24 mouse cellular contexts compared by ENCODE assay signal in the genomic region with DNA sequence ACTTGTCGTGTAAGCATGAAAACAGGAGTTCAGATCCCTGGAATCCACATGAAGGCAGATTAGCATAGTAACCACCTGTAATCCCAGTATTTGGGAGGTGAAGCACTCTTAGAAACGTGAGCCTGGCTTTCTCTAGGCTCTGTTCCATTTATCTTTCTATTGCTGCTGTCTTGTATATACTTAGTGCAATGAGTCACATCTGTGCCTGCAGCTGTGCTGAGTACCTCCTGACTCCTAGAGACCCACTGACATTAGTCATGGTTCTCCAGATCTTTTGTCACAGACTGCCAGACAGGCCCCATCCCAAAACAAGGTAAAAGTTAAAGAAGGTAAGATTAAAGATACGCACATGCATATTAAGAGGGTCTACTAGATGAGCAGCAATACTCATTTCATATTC. TPM values are rescaled to one million over a fixed set of nuclear protein-coding genes. Genes with fewer than 3 reads are reported as not detected.
DNase-seq lines count a peak whose midpoint lies in the region; ATAC-seq and TF ChIP-seq lines count a peak whose summit lies in the region.
"Had no signal": no experiment of that assay in that cellular context is flagged by ENCODE, and none has a peak within 500 bp of the region (broad histone marks: within the 10 kb centered on the region; RNA-seq: fewer than 3 reads in every experiment).

No protein-coding gene starts in this region.

- DNase-seq in midbrain, embryonic 11.5 days (ENCODE audit: low spot score, missing footprints) = peak; percentile 74
- DNase-seq in MN1 (ENCODE audit: low spot score) = peak; percentile 51
- DNase-seq in cerebellum, adult 9-11 months = no peak
- DNase-seq in frontal cortex, adult 2 months (ENCODE audit: extremely low spot score in 1 of 2, low spot score in 1 of 2) = no peak
- DNase-seq: adrenal gland, postnatal 25 days; B cell, adult 2 months; cerebellum, adult 18-20 months; cerebellum, adult 9-10 months; cerebellum, postnatal 25 days; forebrain, postnatal 0 days; gastrocnemius, postnatal 25 days; heart, adult 2 months had no signal

- H3K4me2 ChIP-seq in midbrain, embryonic 11.5 days = no peak overlapping the region
- H3K4me2 ChIP-seq in midbrain, embryonic 13.5 days (replicated peaks) = no peak overlapping the region
- H3K4me2 ChIP-seq: embryonic facial prominence, embryonic 12.5 days; embryonic facial prominence, embryonic 15.5 days; hindbrain, embryonic 12.5 days; hindbrain, embryonic 15.5 days had no signal

- H3K4me1 ChIP-seq in midbrain, embryonic 11.5 days (ENCODE audit: control insufficient read depth, insufficient read depth, low read length) = no peaks in the 10 kb centered on the region
- no peaks in the 10 kb centered on the region for H3K4me1 ChIP-seq in midbrain, embryonic 13.5 days (replicated peaks)
- no peaks in the 10 kb centered on the region; the same call in 1 of the 2 replicates for H3K4me1 ChIP-seq in olfactory bulb, adult 2 months (ENCODE audit: control insufficient read depth, insufficient read depth, low read length)
- H3K4me1 ChIP-seq: embryonic facial prominence, embryonic 12.5 days; embryonic facial prominence, embryonic 15.5 days; heart, embryonic 10.5 days; hindbrain, embryonic 12.5 days; hindbrain, embryonic 15.5 days had no signal

- H3K4me3 ChIP-seq in midbrain, embryonic 11.5 days (ENCODE audit: low read depth, low read length) = no peak overlapping the region
- H3K4me3 ChIP-seq in midbrain, embryonic 13.5 days (replicated peaks) = no peak overlapping the region
- no peak overlapping the region for H3K4me3 ChIP-seq in olfactory bulb, adult 2 months (ENCODE audit: insufficient read depth, low read depth, low read length)
- H3K4me3 ChIP-seq: embryonic facial prominence, embryonic 12.5 days; embryonic facial prominence, embryonic 15.5 days; heart, adult 2 months; heart, embryonic 10.5 days; hindbrain, embryonic 12.5 days; hindbrain, embryonic 15.5 days had no signal

- no peaks in the 10 kb centered on the region for H3K9me3 ChIP-seq in midbrain, embryonic 11.5 days (ENCODE audit: control insufficient read depth, low read length)
- no peaks in the 10 kb centered on the region for H3K9me3 ChIP-seq in midbrain, embryonic 13.5 days
- H3K9me3 ChIP-seq: embryonic facial prominence, embryonic 12.5 days; embryonic facial prominence, embryonic 15.5 days; G1E; heart, embryonic 10.5 days; hindbrain, embryonic 12.5 days; hindbrain, embryonic 15.5 days had no signal

- no peak for TF ChIP-seq CTCF in olfactory bulb, adult 2 months (IDR thresholded peaks at IDR 0.05; ENCODE audit: insufficient read depth, low read depth, low read length)

- H3K9ac ChIP-seq in midbrain, embryonic 11.5 days (ENCODE audit: low read length) = no peak overlapping the region
- no peak overlapping the region for H3K9ac ChIP-seq in midbrain, embryonic 13.5 days (replicated peaks)
- H3K9ac ChIP-seq: embryonic facial prominence, embryonic 12.5 days; embryonic facial prominence, embryonic 15.5 days; forebrain, postnatal 0 days; hindbrain, embryonic 12.5 days; hindbrain, embryonic 15.5 days had no signal

- no peaks in the 10 kb centered on the region for H3K27me3 ChIP-seq in midbrain, embryonic 11.5 days (ENCODE audit: control insufficient read depth, insufficient read depth, low read length)
- H3K27me3 ChIP-seq in midbrain, embryonic 13.5 days = no peaks in the 10 kb centered on the region
- H3K27me3 ChIP-seq: CH12.LX; embryonic facial prominence, embryonic 12.5 days; embryonic facial prominence, embryonic 15.5 days; hindbrain, embryonic 12.5 days; hindbrain, embryonic 15.5 days; Patski had no signal

- no peak for ATAC-seq in midbrain, embryonic 11.5 days (ENCODE audit: low FRiP score)
- no peak for ATAC-seq in midbrain, embryonic 13.5 days
- ATAC-seq: forebrain, embryonic 14.5 days; forebrain, postnatal 0 days; intestine, postnatal 0 days; Patski had no signal

- no peak overlapping the region for H3K27ac ChIP-seq in midbrain, embryonic 11.5 days (ENCODE audit: low read depth, low read length)
- H3K27ac ChIP-seq in midbrain, embryonic 13.5 days = no peak overlapping the region
- H3K27ac ChIP-seq in olfactory bulb, adult 2 months (ENCODE audit: insufficient read depth, low read depth, low read length) = peak overlapping the region; percentile 51; the same call in 1 of the 2 replicates
- H3K27ac ChIP-seq: embryonic facial prominence, embryonic 12.5 days; embryonic facial prominence, embryonic 15.5 days; heart, adult 2 months; heart, embryonic 10.5 days; hindbrain, embryonic 12.5 days; hindbrain, embryonic 15.5 days had no signal

- no peak for TF ChIP-seq POLR2A in olfactory bulb, adult 2 months (IDR thresholded peaks at IDR 0.05; ENCODE audit: insufficient read depth, low read depth, low read length)

- 85% methylated on average over 3 of the region's 3 CpGs for WGBS in midbrain, embryonic 11.5 days
- WGBS in midbrain, embryonic 13.5 days = 80% methylated on average over 3 of the region's 3 CpGs
- WGBS in olfactory bulb, adult 2 months = 47% methylated on average over 3 of the region's 3 CpGs

- peaks cover 12% of the 10 kb centered on the region; the same call in 1 of the 2 replicates for H3K36me3 ChIP-seq in midbrain, embryonic 11.5 days (ENCODE audit: control insufficient read depth, insufficient read depth, low read length)
- H3K36me3 ChIP-seq in midbrain, embryonic 13.5 days = peaks cover 66% of the 10 kb centered on the region

RNA-seq across cellular contexts. Expression of a gene that starts 37.4 kb away (rescaled TPM):
- 110 and 114 TPM in 2 replicates for polyA plus RNA-seq in midbrain, embryonic 11.5 days (2014; fragmentation: Nextera tagmentation; extraction: Ambion mirVana)
- 115 and 133 TPM in 2 replicates for polyA plus RNA-seq in midbrain, embryonic 13.5 days (2015; fragmentation: Nextera tagmentation; extraction: Ambion mirVana)
- polyA plus RNA-seq in olfactory bulb, adult 2 months (2012; ENCODE audit: insufficient read depth, insufficient read length, low replicate concordance, missing spikeins) = not detected in 2 replicates
- 66.8 and 70.7 TPM in 2 replicates for polyA plus RNA-seq in frontal cortex, adult 2 months (2012; rRNA removed)

RNA-seq across cellular contexts. Expression of a gene that starts 55.1 kb away (rescaled TPM):
- polyA plus RNA-seq in midbrain, embryonic 11.5 days (2014; fragmentation: Nextera tagmentation; extraction: Ambion mirVana) = 9.1 and 9.4 TPM in 2 replicates
- 11.1 and 11.7 TPM in 2 replicates for polyA plus RNA-seq in midbrain, embryonic 13.5 days (2015; fragmentation: Nextera tagmentation; extraction: Ambion mirVana)
- polyA plus RNA-seq in olfactory bulb, adult 2 months (2012; ENCODE audit: insufficient read depth, insufficient read length, low replicate concordance, missing spikeins) = 127 and 174 TPM in 2 replicates
- polyA plus RNA-seq in frontal cortex, adult 2 months (2012; rRNA removed) = 64.6 and 66.3 TPM in 2 replicates

Comparison
In these comparisons a context has a peak if more than half of its experiments do, and no peak if none do; other contexts are left out.
1. DNase-seq: peak in midbrain, embryonic 11.5 days (single experiment) and MN1 (single experiment); none in cerebellum, adult 9-11 months (single experiment) and frontal cortex, adult 2 months (0 of 2).
2. RNA of a gene that starts 37.4 kb away (polyA plus RNA-seq): 115 to 133 TPM in midbrain, embryonic 13.5 days, 110 to 114 TPM in midbrain, embryonic 11.5 days and 66.8 to 70.7 TPM in frontal cortex, adult 2 months; not detected in olfactory bulb, adult 2 months; every median in the first group is over 10 times any median in the second.